8 mouse cellular contexts compared by ENCODE assay signal in the genomic region with DNA sequence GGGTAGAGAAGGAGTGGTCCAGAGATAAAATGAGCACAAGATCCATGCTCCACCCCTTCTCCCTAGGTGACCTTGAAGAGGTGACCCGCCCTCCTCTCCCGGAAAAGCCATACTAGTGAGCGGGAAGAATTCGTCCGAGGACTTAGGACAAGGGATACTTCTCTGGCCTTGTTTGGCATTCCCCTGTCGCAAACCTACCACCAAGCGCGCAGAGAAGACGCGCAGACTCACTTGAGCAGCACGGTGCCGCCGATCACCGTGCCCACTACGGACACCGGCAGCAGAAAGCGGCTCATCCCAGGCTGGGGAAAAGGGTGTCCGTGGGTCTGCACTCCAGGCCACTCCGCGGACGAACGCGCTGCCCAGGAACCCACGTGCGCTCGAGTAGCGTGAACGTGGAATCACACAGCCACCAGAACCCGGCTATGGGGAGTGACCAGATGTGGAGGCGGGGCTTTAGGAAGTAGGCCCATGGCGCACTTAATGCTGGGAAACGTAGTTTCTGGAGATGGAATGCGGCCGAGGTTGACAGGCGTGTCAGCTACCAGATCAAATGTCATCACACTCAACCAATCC. TPM values are rescaled to one million over a fixed set of nuclear protein-coding genes. Genes with fewer than 3 reads are reported as not detected.
A peak's percentile ranks its signal among the peaks of the same experiment; 100 is the strongest.
DNase-seq lines count a peak whose midpoint lies in the region; ATAC-seq and TF ChIP-seq lines count a peak whose summit lies in the region.

A gene (minus strand): TSS at position 434 of the 576 bp plus-strand sequence.

- peak; percentile 93 for ATAC-seq in embryonic facial prominence, embryonic 15.5 days (ENCODE audit: insufficient number of reproducible peaks, low FRiP score, low TSS enrichment, low read depth)
- peak; percentile 98 for ATAC-seq in limb, embryonic 14.5 days (ENCODE audit: low FRiP score, low read depth)
- peak; percentile 93 for ATAC-seq in midbrain, postnatal 0 days (ENCODE audit: low FRiP score)

- no peaks in the 10 kb centered on the region for H3K27me3 ChIP-seq in embryonic facial prominence, embryonic 15.5 days
- no peaks in the 10 kb centered on the region for H3K27me3 ChIP-seq in limb, embryonic 14.5 days (ENCODE audit: control insufficient read depth, insufficient read depth, low read length)
- H3K27me3 ChIP-seq in midbrain, postnatal 0 days (ENCODE audit: insufficient read depth, low read length) = no peaks in the 10 kb centered on the region

- H3K36me3 ChIP-seq in embryonic facial prominence, embryonic 15.5 days = peaks cover 38% of the 10 kb centered on the region
- peaks cover 38% of the 10 kb centered on the region for H3K36me3 ChIP-seq in limb, embryonic 14.5 days (ENCODE audit: control insufficient read depth, insufficient read depth, low read length)
- H3K36me3 ChIP-seq in midbrain, postnatal 0 days (ENCODE audit: insufficient read depth, low read length) = peaks cover 30% of the 10 kb centered on the region

- WGBS in bone marrow, adult 2 months = 1% methylated on average over 35 of the region's 35 CpGs
- WGBS in embryonic facial prominence, embryonic 15.5 days = under 1% methylated on average over 35 of the region's 35 CpGs
- under 1% methylated on average over 34 of the region's 35 CpGs for WGBS in limb, embryonic 14.5 days
- WGBS in midbrain, postnatal 0 days = under 1% methylated on average over 34 of the region's 35 CpGs

- peak; percentile 93 for DNase-seq in 416B (ENCODE audit: low read depth)
- peak; percentile 94 for DNase-seq in heart, adult 8-10 months (ENCODE audit: low spot score)
- DNase-seq in kidney, adult 9 months = peak; percentile 95
- DNase-seq in limb, embryonic 14.5 days (ENCODE audit: low spot score) = peak; percentile 96
- DNase-seq in midbrain, postnatal 0 days (ENCODE audit: low spot score) = peak; percentile 95
- peak; percentile 44 to 67 for DNase-seq in spleen, postnatal 14 days (ENCODE audit: low spot score in 2 of 2)

- H3K4me1 ChIP-seq in bone marrow, adult 2 months (ENCODE audit: control insufficient read depth, insufficient read depth, low read length) = no peaks in the 10 kb centered on the region; the same call in 1 of the 2 replicates
- peaks cover 8% of the 10 kb centered on the region for H3K4me1 ChIP-seq in embryonic facial prominence, embryonic 15.5 days
- H3K4me1 ChIP-seq in limb, embryonic 14.5 days (ENCODE audit: control insufficient read depth, insufficient read depth, low read length) = no peaks in the 10 kb centered on the region; the same call in 1 of the 2 replicates
- no peaks in the 10 kb centered on the region; the same call in 1 of the 2 replicates for H3K4me1 ChIP-seq in midbrain, postnatal 0 days (ENCODE audit: insufficient read depth, low read length)

- TF ChIP-seq POLR2A in bone marrow, adult 2 months (IDR thresholded peaks at IDR 0.05; ENCODE audit: borderline replicate concordance, control insufficient read depth, low read depth, low read length) = no peak
- TF ChIP-seq POLR2A in limb, embryonic 14.5 days (IDR thresholded peaks at IDR 0.05; ENCODE audit: borderline replicate concordance, extremely low read depth, insufficient read depth, insufficient read length) = no peak

- H3K4me2 ChIP-seq in embryonic facial prominence, embryonic 15.5 days (replicated peaks) = peak within 1 kb of the TSS; percentile 71
- peak within 1 kb of the TSS; percentile 61 for H3K4me2 ChIP-seq in limb, embryonic 14.5 days (replicated peaks; ENCODE audit: low read depth, low read length, severe bottlenecking)
- H3K4me2 ChIP-seq in midbrain, postnatal 0 days (ENCODE audit: low read depth, low read length, poor library complexity, severe bottlenecking) = peak within 1 kb of the TSS; percentile 73

- H3K4me3 ChIP-seq in bone marrow, adult 2 months (replicated peaks; ENCODE audit: control insufficient read depth, low read depth, low read length) = peak within 1 kb of the TSS; percentile 90
- peak within 1 kb of the TSS; percentile 89 for H3K4me3 ChIP-seq in embryonic facial prominence, embryonic 15.5 days (replicated peaks)
- peak within 1 kb of the TSS; percentile 76 for H3K4me3 ChIP-seq in limb, embryonic 14.5 days (replicated peaks; ENCODE audit: low read length)
- peak within 1 kb of the TSS; percentile 79 for H3K4me3 ChIP-seq in midbrain, postnatal 0 days (ENCODE audit: low read depth, low read length)

- peak within 1 kb of the TSS; percentile 68 for H3K9ac ChIP-seq in embryonic facial prominence, embryonic 15.5 days
- H3K9ac ChIP-seq in limb, embryonic 14.5 days (ENCODE audit: low read depth, low read length, severe bottlenecking) = peak within 1 kb of the TSS; percentile 71
- peak within 1 kb of the TSS; percentile 71 for H3K9ac ChIP-seq in midbrain, postnatal 0 days (replicated peaks; ENCODE audit: low read length, poor library complexity, severe bottlenecking)

- TF ChIP-seq CTCF in bone marrow, adult 2 months (IDR thresholded peaks at IDR 0.05; ENCODE audit: control insufficient read depth, insufficient read depth, low read length) = no peak
- peak; percentile 34; the same call in 1 of the 2 replicates for TF ChIP-seq CTCF in midbrain, postnatal 0 days (IDR thresholded peaks at IDR 0.05)

- no peaks in the 10 kb centered on the region for H3K9me3 ChIP-seq in embryonic facial prominence, embryonic 15.5 days (replicated peaks)
- H3K9me3 ChIP-seq in limb, embryonic 14.5 days (ENCODE audit: control insufficient read depth, low read length) = no peaks in the 10 kb centered on the region
- no peaks in the 10 kb centered on the region for H3K9me3 ChIP-seq in midbrain, postnatal 0 days (ENCODE audit: low read length)

- no peak within 1 kb of the TSS for H3K27ac ChIP-seq in bone marrow, adult 2 months (ENCODE audit: control insufficient read depth, insufficient read depth, low read depth, low read length, poor library complexity)
- H3K27ac ChIP-seq in embryonic facial prominence, embryonic 15.5 days (replicated peaks) = peak within 1 kb of the TSS; percentile 76
- H3K27ac ChIP-seq in limb, embryonic 14.5 days (replicated peaks; ENCODE audit: low read depth, low read length) = peak within 1 kb of the TSS; percentile 63; the same call in 1 of the 2 replicates
- H3K27ac ChIP-seq in midbrain, postnatal 0 days (ENCODE audit: low read depth, low read length) = peak within 1 kb of the TSS; percentile 78

RNA-seq across cellular contexts. Expression of the gene that starts here (rescaled TPM):
- 3.6 and 6.9 TPM in 2 replicates for polyA plus RNA-seq in bone marrow, adult 2 months (2011; ENCODE audit: insufficient read depth, insufficient read length, low replicate concordance, missing spikeins)
- 24.4 and 25.3 TPM in 2 replicates for polyA plus RNA-seq in embryonic facial prominence, embryonic 15.5 days (2015; fragmentation: Nextera tagmentation; extraction: Ambion mirVana)
- total RNA-seq in heart, adult 8-10 months (2022) = 10 to 100 TPM; 28.9 to 38.3 (median 32.6) TPM
- 21.2 and 23.5 TPM in 2 replicates for polyA plus RNA-seq in limb, embryonic 14.5 days (2012; rRNA removed)
- 23.9 and 25.2 TPM in 2 replicates for polyA plus RNA-seq in limb, embryonic 14.5 days (2014; fragmentation: Nextera tagmentation; extraction: Ambion mirVana)
- 61.3 and 75.9 TPM in 2 replicates for total RNA-seq in midbrain, postnatal 0 days (2014; rRNA removed)
- polyA plus RNA-seq in midbrain, postnatal 0 days (2015; fragmentation: Nextera tagmentation; extraction: Ambion mirVana) = 45.3 and 45.4 TPM in 2 replicates
